25 mouse cellular contexts compared by ENCODE assay signal in genomic region chr13:37686109-37686508, GRCm38 (mm10).
"Had no signal": no experiment of that assay in that cellular context is flagged by ENCODE, and none has a peak within 500 bp of the region (broad histone marks: within the 10 kb centered on the region; RNA-seq: fewer than 3 reads in every experiment).

No protein-coding gene starts in this region.

- H3K9ac ChIP-seq: liver, embryonic 13.5 days; liver, embryonic 15.5 days; liver, postnatal 0 days; lung, embryonic 15.5 days; midbrain, embryonic 13.5 days; neural tube, embryonic 13.5 days; neural tube, embryonic 15.5 days; stomach, embryonic 15.5 days had no signal

- H3K4me2 ChIP-seq: liver, embryonic 13.5 days; liver, embryonic 15.5 days; lung, embryonic 15.5 days; midbrain, embryonic 11.5 days; midbrain, embryonic 13.5 days; neural tube, embryonic 13.5 days; neural tube, embryonic 15.5 days; stomach, embryonic 15.5 days had no signal

- H3K9me3 ChIP-seq: liver, embryonic 13.5 days; liver, embryonic 15.5 days; lung, embryonic 15.5 days; midbrain, embryonic 13.5 days; neural tube, embryonic 13.5 days; neural tube, embryonic 15.5 days; stomach, embryonic 15.5 days had no signal

- H3K27ac ChIP-seq: liver, embryonic 13.5 days; liver, embryonic 15.5 days; lung, embryonic 15.5 days; macrophage; midbrain, embryonic 13.5 days; neural tube, embryonic 13.5 days; neural tube, embryonic 15.5 days; stomach, embryonic 15.5 days; stomach, postnatal 0 days had no signal

- H3K36me3 ChIP-seq: liver, embryonic 13.5 days; liver, embryonic 15.5 days; lung, embryonic 15.5 days; midbrain, embryonic 13.5 days; neural tube, embryonic 13.5 days; neural tube, embryonic 15.5 days; stomach, embryonic 15.5 days had no signal

- H3K27me3 ChIP-seq: liver, embryonic 13.5 days; liver, embryonic 15.5 days; lung, embryonic 15.5 days; midbrain, embryonic 13.5 days; neural tube, embryonic 13.5 days; neural tube, embryonic 15.5 days; stomach, embryonic 15.5 days had no signal

- H3K4me1 ChIP-seq: liver, embryonic 15.5 days; lung, embryonic 15.5 days; midbrain, embryonic 13.5 days; neural tube, embryonic 15.5 days; stomach, embryonic 15.5 days had no signal

- ATAC-seq: liver, postnatal 0 days; lung, postnatal 0 days; midbrain, embryonic 13.5 days; midbrain, embryonic 16.5 days had no signal

- DNase-seq: liver, embryonic 13.5 days; liver, postnatal 0 days; lung, adult 2 months; lung, postnatal 14 days; lung, postnatal 36 days; retina, postnatal 1 day; right cerebral cortex, adult 18-20 months; right cerebral cortex, postnatal 25 days; right cerebral cortex, postnatal 4 days; thymus, adult 2 months; thymus, postnatal 25 days; thymus, postnatal 4 days had no signal

- H3K4me3 ChIP-seq: liver, embryonic 13.5 days; liver, embryonic 15.5 days; lung, embryonic 15.5 days; megakaryocyte, embryonic 14.5 days; midbrain, embryonic 13.5 days; myocyte; neural tube, embryonic 13.5 days; neural tube, embryonic 15.5 days; stomach, embryonic 15.5 days had no signal
